Mouse (Mus musculus) gastrocnemius, postnatal 36 days (tissue): ENCODE data around the gene Pik3cb. TPM values are rescaled to one million over a fixed set of nuclear protein-coding genes. Genes with fewer than 3 reads are reported as not detected.

Experiments
- DNase-seq, 2 experiments: peaks; one replicate each; pipeline ENCODE4 v3.0.0; 2022
- intact Hi-C: fragments of 180-260 bp; cut with DNase I; formaldehyde crosslinking; loops from one replicate; pipeline ENCODE4 v1.15.1; 2025
- total RNA-seq, 2 experiments: library from RNA; stranded (reverse); gene quantifications; 2 replicates each; pipeline ENCODE4 v1.2.3; 2021

Gene Pik3cb
- total RNA-seq, 2 experiments from 2014 or later, result 5.1 to 5.2 TPM

- no peak for DNase-seq
- intact Hi-C loops, result no loop called here
Observed at GRCm38 (mm10) chr9:99017679-99018078, 122.7 kb downstream of the Pik3cb start.

GRCm38 (mm10) chr9:99016759-99017158 lies 123.7 kb downstream of the Pik3cb start:
- DNase-seq, result no peak
- intact Hi-C loops, result no loop called here

GRCm38 (mm10) chr9:99016301-99016700 lies 124.1 kb downstream of the Pik3cb start:
- intact Hi-C loops, result no loop called here
- DNase-seq, result no peak

- intact Hi-C loops, result no loop called here
- DNase-seq, result no peak
Observed at GRCm38 (mm10) chr9:99009898-99010199, 130.6 kb downstream of the Pik3cb start.

- no peak for DNase-seq
Observed at GRCm38 (mm10) chr9:99009069-99009897, 131.1 kb downstream of the Pik3cb start.

GRCm38 (mm10) chr9:99001326-99001725 lies 139.1 kb downstream of the Pik3cb start:
- DNase-seq, result no peak
- intact Hi-C loops, result no loop called here

More at GRCm38 (mm10) chr9:99009069-99009897, 131.1 kb downstream of the Pik3cb start:
- intact Hi-C loops, result no loop called here

- intact Hi-C loops, result no loop called here
- DNase-seq, result no peak
Observed at GRCm38 (mm10) chr9:98999881-99000339, 140.5 kb downstream of the Pik3cb start.

- DNase-seq, result no peak
- intact Hi-C loops, result no loop called here
Observed at GRCm38 (mm10) chr9:98994103-98994502, 146.3 kb downstream of the Pik3cb start.

- intact Hi-C loops, result no loop called here
- DNase-seq, result no peak
Observed at GRCm38 (mm10) chr9:98987131-98987530, 153.3 kb downstream of the Pik3cb start.

Other genes starting within 250 kb of the Pik3cb start
- not detected for gene 7420426K07Rik, start 237.5 kb downstream of the Pik3cb start, total RNA-seq
- gene Foxl2, start 185.3 kb downstream of the Pik3cb start, total RNA-seq, result not detected
- 1 to 10 TPM; 1.4 to 1.8 TPM for gene Faim, start 154.2 kb downstream of the Pik3cb start, total RNA-seq
- not detected for gene Gm1123, start 104.9 kb downstream of the Pik3cb start, total RNA-seq
- gene Faiml, start 96.6 kb upstream of the Pik3cb start, total RNA-seq, result not detected
- 1 to 10 TPM; 2.0 to 3.1 TPM for gene Cep70, start 102.7 kb upstream of the Pik3cb start, total RNA-seq
- gene Esyt3, start 217.9 kb upstream of the Pik3cb start, total RNA-seq, result not detected